Mouse (Mus musculus): ENCODE data around the gene Il12a. TPM values are rescaled to one million over a fixed set of nuclear protein-coding genes. Genes with fewer than 3 reads are reported as not detected.
"Not testable (repeated sequence)": the region's sequence is repeated elsewhere in the genome, so short reads cannot be mapped to it uniquely, and the experiment has no call there.

Il12a gene
- polyA plus RNA-seq, 1 experiment = not detected

GRCm38 (mm10) chr3:68745033-68745432, 54.6 kb downstream of the Il12a start:
- H3K4me3 ChIP-seq (ENCODE audit: insufficient read depth, low read depth, low read length) = no peak overlapping the region
- H3K27ac ChIP-seq (replicated peaks; ENCODE audit: low read depth, low read length) = no peak overlapping the region
- H3K4me1 ChIP-seq (ENCODE audit: control insufficient read depth, insufficient read depth, insufficient read length, low read length) = no peaks in the 10 kb centered on the region

DNA sequence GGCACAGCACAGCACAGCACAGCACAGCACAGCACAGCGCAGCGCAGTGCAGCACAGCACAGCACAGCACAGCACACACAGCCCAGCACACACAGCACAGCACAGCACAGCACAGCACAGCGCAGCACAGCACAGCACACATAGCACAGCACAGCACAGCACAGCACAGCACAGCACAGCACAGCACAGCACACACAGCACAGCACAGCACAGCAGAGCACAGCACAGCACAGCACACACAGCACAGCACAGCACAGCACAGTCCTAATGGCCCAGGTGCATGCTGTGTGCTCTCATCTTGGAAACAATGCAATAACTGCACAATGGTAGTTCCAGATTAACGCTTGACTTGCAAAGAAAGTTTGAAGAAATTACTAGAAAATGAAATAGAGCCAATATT, 55.8 kb downstream of the Il12a start:
- not testable (repeated sequence) for H3K4me3 ChIP-seq (ENCODE audit: insufficient read depth, low read depth, low read length); H3K4me1 ChIP-seq (ENCODE audit: control insufficient read depth, insufficient read depth, insufficient read length, low read length); H3K27ac ChIP-seq (replicated peaks; ENCODE audit: low read depth, low read length)

Other genes with a start within 250 kb of the Il12a start
- not detected in 2 replicates for gene 1110032F04Rik, start 178.9 kb downstream of the Il12a start, polyA plus RNA-seq (2012; ENCODE audit: insufficient read depth, insufficient read length, missing spikeins)

Data from brown adipose tissue, adult 24 weeks (tissue).